Mouse (Mus musculus): ENCODE results near the gene Specc1. TPM values are rescaled to one million over a fixed set of nuclear protein-coding genes. Genes with fewer than 3 reads are reported as not detected.

Gene Specc1
- polyA plus RNA-seq, 1 experiment, result 65.0 TPM

DNA sequence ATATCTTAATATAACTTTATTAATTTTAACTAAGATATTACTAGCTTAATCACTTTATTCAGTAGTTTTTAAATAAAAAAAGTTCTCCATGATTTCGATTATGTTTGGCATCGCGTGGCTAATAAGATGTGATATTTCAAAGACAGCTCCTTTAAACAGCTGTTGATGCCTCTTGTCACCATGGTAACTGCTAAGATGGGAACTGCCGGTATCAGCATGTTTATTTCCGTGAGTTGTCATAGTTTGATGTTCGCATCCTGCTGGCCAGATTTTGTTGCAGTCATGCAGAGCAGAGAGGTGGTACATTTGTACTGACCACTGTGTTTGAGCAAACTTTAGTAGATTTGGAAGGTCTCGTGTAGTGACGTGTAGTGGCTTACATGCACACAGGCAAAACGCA is 33.1 kb downstream of the Specc1 start:
- Histone ChIP-seq H3K4me3 (ENCODE audit: insufficient read depth, low read length) (no peak overlapping the region), H3K27ac (ENCODE audit: insufficient read depth, low read depth, low read length) (no peak overlapping the region), H3K4me1 (ENCODE audit: control insufficient read depth, insufficient read depth, low read length) (peaks cover 10% of the 10 kb centered on the region)
- no peak for TF ChIP-seq CTCF (IDR thresholded peaks at IDR 0.05; ENCODE audit: low read depth, low read length)
- no peak for TF ChIP-seq POLR2A (IDR thresholded peaks at IDR 0.05; ENCODE audit: borderline replicate concordance, low read depth, low read length)

DNA sequence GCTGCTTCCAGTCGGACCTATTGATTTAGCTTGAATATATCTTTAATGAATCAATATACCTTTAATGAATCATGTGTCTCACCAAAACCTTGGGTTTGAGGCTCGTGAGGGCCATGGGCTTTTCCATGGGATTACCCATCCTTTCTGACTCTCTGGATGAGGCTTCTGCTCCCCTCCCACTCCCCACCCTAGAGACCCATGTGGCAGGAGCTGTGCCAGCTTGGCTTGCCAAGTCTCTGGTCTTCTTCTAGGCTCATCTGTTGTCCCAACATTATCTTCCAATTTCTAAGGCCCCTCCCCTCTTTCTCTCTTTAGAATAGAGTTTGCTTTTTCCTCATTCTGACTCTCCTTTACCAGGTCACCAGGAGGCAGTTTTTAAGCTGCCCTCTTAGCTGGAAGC is 35.0 kb downstream of the Specc1 start:
- H3K4me3 ChIP-seq (ENCODE audit: insufficient read depth, low read length), result no peak overlapping the region
- H3K4me1 ChIP-seq (ENCODE audit: control insufficient read depth, insufficient read depth, low read length), result peaks cover 8% of the 10 kb centered on the region
- no peak for TF ChIP-seq CTCF (IDR thresholded peaks at IDR 0.05; ENCODE audit: low read depth, low read length)
- TF ChIP-seq POLR2A (IDR thresholded peaks at IDR 0.05; ENCODE audit: borderline replicate concordance, low read depth, low read length), result no peak
- no peak overlapping the region for H3K27ac ChIP-seq (ENCODE audit: insufficient read depth, low read depth, low read length)

DNA sequence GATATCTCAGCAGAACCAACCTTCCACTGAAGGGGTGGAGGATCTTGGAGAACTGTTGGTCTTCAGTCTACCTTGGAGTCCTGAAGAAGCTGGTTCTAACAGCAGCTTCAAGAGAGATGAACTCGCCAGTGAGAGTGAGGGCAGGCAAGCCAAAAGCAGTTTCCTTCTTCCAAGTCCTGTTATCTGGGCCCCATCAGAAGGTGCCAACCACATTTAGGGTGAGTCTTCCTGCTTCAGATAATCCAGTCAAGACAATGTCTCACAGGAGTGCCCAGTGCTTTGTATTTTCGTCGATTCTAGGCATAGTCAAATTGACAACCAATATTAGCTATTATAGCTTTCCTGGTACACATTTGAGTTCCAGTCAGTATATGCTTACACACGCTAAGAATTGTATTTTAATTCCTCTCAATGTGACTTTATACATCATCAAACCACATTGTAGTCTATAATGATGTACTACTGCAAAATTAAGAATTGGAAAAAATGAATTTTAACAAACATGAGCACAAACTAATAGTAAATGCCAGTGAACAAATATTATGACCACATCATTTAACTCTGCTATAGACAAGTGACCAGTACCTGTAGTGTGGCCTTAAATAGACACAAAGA is 36.2 kb downstream of the Specc1 start:
- no peak overlapping the region for H3K4me3 ChIP-seq (ENCODE audit: insufficient read depth, low read length)
- TF ChIP-seq CTCF (IDR thresholded peaks at IDR 0.05; ENCODE audit: low read depth, low read length) (no peak), POLR2A (IDR thresholded peaks at IDR 0.05; ENCODE audit: borderline replicate concordance, low read depth, low read length) (no peak)
- H3K4me1 ChIP-seq (ENCODE audit: control insufficient read depth, insufficient read depth, low read length), result peaks cover 6% of the 10 kb centered on the region; the same call in 1 of the 2 replicates
- no peak overlapping the region for H3K27ac ChIP-seq (ENCODE audit: insufficient read depth, low read depth, low read length)

GRCm38 (mm10) chr11:61999501-61999900 is 42.9 kb downstream of the Specc1 start:
- TF ChIP-seq POLR2A (IDR thresholded peaks at IDR 0.05; ENCODE audit: borderline replicate concordance, low read depth, low read length), result no peak
- no peak for TF ChIP-seq CTCF (IDR thresholded peaks at IDR 0.05; ENCODE audit: low read depth, low read length)
- H3K27ac ChIP-seq (ENCODE audit: insufficient read depth, low read depth, low read length), result no peak overlapping the region

DNA sequence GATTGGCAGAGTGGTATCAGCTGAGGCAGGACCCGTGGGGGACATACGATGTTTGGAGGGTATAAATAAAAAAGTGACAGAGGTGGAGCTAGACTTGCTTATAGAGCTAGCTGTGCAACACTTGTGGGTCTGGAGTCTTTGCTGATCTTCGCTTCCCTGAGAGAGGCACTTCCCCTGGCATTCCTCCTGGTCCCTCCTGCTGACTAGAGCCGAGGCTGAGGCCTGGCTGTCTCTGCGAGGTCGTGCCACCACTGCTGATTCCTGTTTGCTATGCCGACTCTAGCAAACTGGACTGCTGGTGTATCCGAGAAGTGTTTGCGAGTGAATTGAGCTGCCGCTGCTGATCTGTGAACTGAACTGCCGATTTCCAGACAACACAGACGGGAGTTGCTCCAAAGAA is 43.5 kb downstream of the Specc1 start:
- Histone ChIP-seq H3K4me1 (ENCODE audit: control insufficient read depth, insufficient read depth, low read length) (peaks cover 15% of the 10 kb centered on the region), H3K4me3 (ENCODE audit: insufficient read depth, low read length) (no peak overlapping the region)
- TF ChIP-seq CTCF (IDR thresholded peaks at IDR 0.05; ENCODE audit: low read depth, low read length) (no peak), POLR2A (IDR thresholded peaks at IDR 0.05; ENCODE audit: borderline replicate concordance, low read depth, low read length) (no peak)

More at GRCm38 (mm10) chr11:61999501-61999900, 42.9 kb downstream of the Specc1 start:
- no peak overlapping the region for H3K4me3 ChIP-seq (ENCODE audit: insufficient read depth, low read length)
- peaks cover 13% of the 10 kb centered on the region for H3K4me1 ChIP-seq (ENCODE audit: control insufficient read depth, insufficient read depth, low read length)

GRCm38 (mm10) chr11:62001977-62002376 is 45.4 kb downstream of the Specc1 start:
- H3K4me3 ChIP-seq (ENCODE audit: insufficient read depth, low read length), result no peak overlapping the region
- peaks cover 15% of the 10 kb centered on the region for H3K4me1 ChIP-seq (ENCODE audit: control insufficient read depth, insufficient read depth, low read length)
- H3K27ac ChIP-seq (ENCODE audit: insufficient read depth, low read depth, low read length), result no peak overlapping the region
- no peak for TF ChIP-seq POLR2A (IDR thresholded peaks at IDR 0.05; ENCODE audit: borderline replicate concordance, low read depth, low read length)
- TF ChIP-seq CTCF (IDR thresholded peaks at IDR 0.05; ENCODE audit: low read depth, low read length), result no peak

More for the DNA sequence above, 43.5 kb downstream of the Specc1 start:
- H3K27ac ChIP-seq (ENCODE audit: insufficient read depth, low read depth, low read length), result no peak overlapping the region

DNA sequence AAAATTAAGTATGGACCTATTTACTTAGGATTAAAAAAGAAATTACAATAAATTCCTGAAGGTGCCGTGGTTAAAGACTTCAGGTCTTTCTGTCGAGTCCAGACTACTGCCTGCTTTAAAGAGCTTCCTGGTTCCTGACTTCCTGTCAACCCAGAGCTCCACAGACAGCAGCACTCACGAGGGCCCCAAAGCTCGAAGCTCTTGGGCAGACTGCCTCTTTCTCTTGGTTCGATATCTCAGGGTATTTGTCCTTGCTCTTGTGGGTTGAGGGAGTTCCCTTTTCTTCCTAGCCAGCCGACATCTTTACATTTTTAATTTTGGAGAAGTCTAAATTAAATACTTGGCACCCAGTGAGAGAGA is 48.3 kb downstream of the Specc1 start:
- Histone ChIP-seq H3K4me3 (ENCODE audit: insufficient read depth, low read length) (peak overlapping the region; percentile 60), H3K4me1 (ENCODE audit: control insufficient read depth, insufficient read depth, low read length) (peaks cover 31% of the 10 kb centered on the region), H3K27ac (ENCODE audit: insufficient read depth, low read depth, low read length) (peak overlapping the region; percentile 99)
- TF ChIP-seq POLR2A (IDR thresholded peaks at IDR 0.05; ENCODE audit: borderline replicate concordance, low read depth, low read length) (no peak), CTCF (IDR thresholded peaks at IDR 0.05; ENCODE audit: low read depth, low read length) (no peak)

GRCm38 (mm10) chr11:62005241-62005910 is 48.8 kb downstream of the Specc1 start:
- TF ChIP-seq POLR2A (IDR thresholded peaks at IDR 0.05; ENCODE audit: borderline replicate concordance, low read depth, low read length) (peak; percentile 80), CTCF (IDR thresholded peaks at IDR 0.05; ENCODE audit: low read depth, low read length) (no peak)
- Histone ChIP-seq H3K4me1 (ENCODE audit: control insufficient read depth, insufficient read depth, low read length) (peaks cover 34% of the 10 kb centered on the region), H3K27ac (ENCODE audit: insufficient read depth, low read depth, low read length) (peak overlapping the region; percentile 99), H3K4me3 (ENCODE audit: insufficient read depth, low read length) (peak overlapping the region; percentile 60)

GRCm38 (mm10) chr11:62005911-62006260 is 49.3 kb downstream of the Specc1 start:
- TF ChIP-seq CTCF (IDR thresholded peaks at IDR 0.05; ENCODE audit: low read depth, low read length), result no peak
- TF ChIP-seq POLR2A (IDR thresholded peaks at IDR 0.05; ENCODE audit: borderline replicate concordance, low read depth, low read length), result no peak
- Histone ChIP-seq H3K4me3 (ENCODE audit: insufficient read depth, low read length) (peak overlapping the region; percentile 60), H3K4me1 (ENCODE audit: control insufficient read depth, insufficient read depth, low read length) (peaks cover 37% of the 10 kb centered on the region), H3K27ac (ENCODE audit: insufficient read depth, low read depth, low read length) (peak overlapping the region; percentile 99)

GRCm38 (mm10) chr11:62006680-62007079 is 50.1 kb downstream of the Specc1 start:
- TF ChIP-seq CTCF (IDR thresholded peaks at IDR 0.05; ENCODE audit: low read depth, low read length) (no peak), POLR2A (IDR thresholded peaks at IDR 0.05; ENCODE audit: borderline replicate concordance, low read depth, low read length) (no peak)
- H3K27ac ChIP-seq (ENCODE audit: insufficient read depth, low read depth, low read length), result peak overlapping the region; percentile 99
- peaks cover 45% of the 10 kb centered on the region for H3K4me1 ChIP-seq (ENCODE audit: control insufficient read depth, insufficient read depth, low read length)
- peak overlapping the region; percentile 60 for H3K4me3 ChIP-seq (ENCODE audit: insufficient read depth, low read length)
